Mouse (Mus musculus): ENCODE measurements at regions not wholly inside any gene's neighbourhood (a gene's known extent, or its start where the extent isn't known, plus 50 kb on each side); places are given as distances from the start of the nearest gene placed in this dataset.

DNA sequence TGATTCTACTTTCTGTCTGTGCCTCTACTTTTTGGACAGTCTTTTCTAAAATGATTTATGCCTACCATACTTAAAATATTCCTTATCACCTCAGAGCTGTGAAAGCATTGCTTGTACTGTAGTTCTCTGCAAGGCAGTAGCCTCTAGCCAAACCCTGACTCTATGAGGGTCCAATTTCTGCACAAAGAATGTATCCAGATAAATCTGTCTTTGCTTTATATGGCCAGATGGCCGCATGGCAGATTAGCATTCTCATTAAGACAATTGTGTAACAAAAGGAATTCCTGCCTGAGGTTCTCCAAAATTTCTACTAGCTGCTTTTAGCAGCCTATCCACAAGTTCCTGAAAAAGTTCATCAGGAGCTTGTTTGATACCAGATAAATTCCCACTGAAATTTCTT, 4757.4 kb downstream of the 9330182O14Rik start:
- Histone ChIP-seq H3K9ac (no peak overlapping the region), H3K27me3 (ENCODE audit: control insufficient read depth, insufficient read depth, low read length) (no peaks in the 10 kb centered on the region), H3K27ac (no peak overlapping the region), H3K9me3 (ENCODE audit: control insufficient read depth, low read length) (no peaks in the 10 kb centered on the region), H3K4me2 (replicated peaks) (no peak overlapping the region), H3K36me3 (replicated peaks; ENCODE audit: control insufficient read depth, insufficient read depth) (no peaks in the 10 kb centered on the region), H3K4me3 (replicated peaks; ENCODE audit: low read length) (no peak overlapping the region), H3K4me1 (replicated peaks; ENCODE audit: control insufficient read depth, insufficient read depth, low read length) (no peaks in the 10 kb centered on the region)
- no peak for ATAC-seq (ENCODE audit: low FRiP score)
- DNase-seq (ENCODE audit: low spot score), result no peak
- 44% methylated on average over 1 of the region's 1 CpGs for WGBS

DNA sequence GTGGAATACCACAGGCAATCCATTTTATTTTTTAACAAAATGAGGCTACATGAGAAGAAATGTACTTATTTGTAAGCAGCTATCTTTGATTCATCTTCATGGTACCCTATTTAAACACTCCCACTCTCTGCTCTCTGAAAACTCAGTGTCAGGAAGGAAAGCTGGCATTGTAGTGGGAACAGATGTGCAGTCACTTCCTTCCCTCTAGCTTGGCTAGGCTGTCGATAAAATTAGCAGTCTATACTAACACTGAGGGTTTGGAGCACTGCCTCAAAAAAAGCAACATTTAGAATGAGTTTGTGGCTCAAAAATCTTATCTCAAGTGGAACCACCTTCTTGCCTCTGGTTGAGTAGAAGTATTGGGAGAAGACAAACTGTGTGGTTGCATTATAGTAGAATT, 4762.1 kb downstream of the 9330182O14Rik start:
- H3K9ac ChIP-seq, result no peak overlapping the region
- no peak overlapping the region for H3K4me2 ChIP-seq (replicated peaks)
- no peak overlapping the region for H3K4me3 ChIP-seq (replicated peaks; ENCODE audit: low read length)
- H3K27ac ChIP-seq, result no peak overlapping the region
- ATAC-seq (ENCODE audit: low FRiP score) (no peak), DNase-seq (ENCODE audit: low spot score) (no peak)
- WGBS, result 69% methylated on average over 1 of the region's 1 CpGs
- H3K4me1 ChIP-seq (replicated peaks; ENCODE audit: control insufficient read depth, insufficient read depth, low read length), result no peaks in the 10 kb centered on the region
- no peaks in the 10 kb centered on the region for H3K9me3 ChIP-seq (ENCODE audit: control insufficient read depth, low read length)
- H3K27me3 ChIP-seq (ENCODE audit: control insufficient read depth, insufficient read depth, low read length), result no peaks in the 10 kb centered on the region
- H3K36me3 ChIP-seq (replicated peaks; ENCODE audit: control insufficient read depth, insufficient read depth), result no peaks in the 10 kb centered on the region

DNA sequence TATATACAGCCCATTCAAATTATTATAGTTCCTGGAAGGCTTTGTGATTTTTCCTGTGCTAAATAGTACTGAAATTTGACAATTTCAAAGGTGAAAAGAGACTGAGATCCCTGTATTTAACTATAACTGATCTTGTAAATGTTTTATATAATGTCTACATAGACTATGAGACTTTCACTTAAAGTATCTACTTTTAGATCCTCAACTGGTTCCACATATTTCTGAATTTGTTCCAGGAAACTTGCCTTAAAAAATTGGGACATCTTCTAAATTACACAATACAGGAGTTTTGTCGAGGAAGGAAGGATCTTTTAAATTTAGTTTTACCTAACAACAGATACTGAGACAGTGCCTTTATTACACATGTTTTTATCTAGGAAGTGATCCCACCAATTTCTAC, 4763.4 kb downstream of the 9330182O14Rik start:
- ATAC-seq (ENCODE audit: low FRiP score) (no peak), DNase-seq (ENCODE audit: low spot score) (no peak)
- Histone ChIP-seq H3K27ac (no peak overlapping the region), H3K4me3 (replicated peaks; ENCODE audit: low read length) (no peak overlapping the region), H3K36me3 (replicated peaks; ENCODE audit: control insufficient read depth, insufficient read depth) (no peaks in the 10 kb centered on the region), H3K27me3 (ENCODE audit: control insufficient read depth, insufficient read depth, low read length) (no peaks in the 10 kb centered on the region), H3K4me2 (replicated peaks) (no peak overlapping the region), H3K4me1 (replicated peaks; ENCODE audit: control insufficient read depth, insufficient read depth, low read length) (no peaks in the 10 kb centered on the region), H3K9ac (no peak overlapping the region), H3K9me3 (ENCODE audit: control insufficient read depth, low read length) (no peaks in the 10 kb centered on the region)
- WGBS, result 86% methylated on average over 1 of the region's 1 CpGs

DNA sequence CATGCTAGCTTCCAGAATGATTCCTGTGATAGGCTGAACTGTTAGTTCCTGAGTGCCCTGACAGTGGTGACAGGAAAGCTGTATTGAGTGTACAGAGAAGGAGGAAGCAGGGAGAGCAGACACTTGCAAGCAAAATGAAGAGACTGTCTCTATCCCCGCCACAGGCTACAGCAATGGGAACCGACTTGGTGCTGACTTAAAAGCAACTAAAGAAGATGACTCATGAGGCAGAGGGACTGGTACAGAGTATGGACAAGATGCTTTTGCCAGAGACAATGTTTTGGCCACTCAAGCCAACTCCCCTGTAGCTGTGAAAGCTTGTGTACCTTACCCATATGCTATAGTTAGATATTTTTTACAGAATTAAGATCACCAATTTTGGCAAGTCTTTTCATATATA, 4773.0 kb downstream of the 9330182O14Rik start:
- H3K36me3 ChIP-seq (replicated peaks; ENCODE audit: control insufficient read depth, insufficient read depth), result no peaks in the 10 kb centered on the region
- no peaks in the 10 kb centered on the region for H3K4me1 ChIP-seq (replicated peaks; ENCODE audit: control insufficient read depth, insufficient read depth, low read length)
- H3K9me3 ChIP-seq (ENCODE audit: control insufficient read depth, low read length), result no peaks in the 10 kb centered on the region
- no peak overlapping the region for H3K4me3 ChIP-seq (replicated peaks; ENCODE audit: low read length)
- H3K27me3 ChIP-seq (ENCODE audit: control insufficient read depth, insufficient read depth, low read length), result no peaks in the 10 kb centered on the region
- H3K27ac ChIP-seq, result no peak overlapping the region
- DNase-seq (ENCODE audit: low spot score), result no peak
- no peak overlapping the region for H3K4me2 ChIP-seq (replicated peaks)
- ATAC-seq (ENCODE audit: low FRiP score), result no peak
- WGBS, result 84% methylated on average over 2 of the region's 2 CpGs
- H3K9ac ChIP-seq, result no peak overlapping the region

DNA sequence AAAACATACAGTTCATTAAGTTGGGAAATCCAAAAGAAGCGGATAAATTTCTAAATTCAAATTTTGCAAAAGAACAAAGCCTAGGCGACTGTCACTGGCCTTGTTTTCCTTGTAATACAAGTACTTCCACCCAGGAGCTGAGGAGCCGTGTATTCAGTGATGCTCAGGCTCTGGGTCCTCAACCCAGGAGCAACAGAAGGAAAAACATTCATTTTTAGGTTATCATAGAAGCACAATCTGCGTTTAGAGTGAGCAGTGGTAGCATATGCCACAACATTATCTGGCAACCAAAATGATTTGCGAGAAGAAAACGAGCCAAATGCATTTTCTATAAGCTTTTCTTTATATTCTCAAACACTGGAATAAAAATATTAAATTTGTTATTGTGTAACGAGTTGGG, 4779.3 kb downstream of the 9330182O14Rik start:
- no peaks in the 10 kb centered on the region for H3K9me3 ChIP-seq (ENCODE audit: control insufficient read depth, low read length)
- H3K4me1 ChIP-seq (replicated peaks; ENCODE audit: control insufficient read depth, insufficient read depth, low read length), result no peaks in the 10 kb centered on the region
- ATAC-seq (ENCODE audit: low FRiP score), result no peak
- H3K9ac ChIP-seq, result no peak overlapping the region
- H3K27ac ChIP-seq, result no peak overlapping the region
- H3K4me2 ChIP-seq (replicated peaks), result no peak overlapping the region
- 87% methylated on average over 7 of the region's 7 CpGs for WGBS
- no peaks in the 10 kb centered on the region for H3K27me3 ChIP-seq (ENCODE audit: control insufficient read depth, insufficient read depth, low read length)
- no peak for DNase-seq (ENCODE audit: low spot score)
- H3K36me3 ChIP-seq (replicated peaks; ENCODE audit: control insufficient read depth, insufficient read depth), result no peaks in the 10 kb centered on the region
- H3K4me3 ChIP-seq (replicated peaks; ENCODE audit: low read length), result no peak overlapping the region

DNA sequence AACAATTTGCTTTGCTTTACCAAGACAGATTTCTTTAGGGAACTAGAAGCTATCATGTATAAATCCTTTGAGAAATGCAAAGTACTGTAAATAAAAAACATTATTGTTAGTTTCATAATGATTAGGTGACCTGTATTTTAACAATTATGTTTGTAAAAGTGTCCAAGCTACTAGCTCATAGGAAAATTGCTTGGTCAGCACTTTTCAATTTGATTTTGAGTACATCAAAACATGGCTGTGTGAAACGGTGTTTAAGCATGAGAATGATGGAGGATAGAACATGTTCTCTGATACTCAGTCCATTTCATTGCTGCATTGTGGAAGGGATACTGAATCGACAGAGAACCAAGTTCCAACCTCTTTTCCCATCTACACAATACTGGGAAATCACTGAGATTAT, 4780.8 kb downstream of the 9330182O14Rik start:
- H3K36me3 ChIP-seq (replicated peaks; ENCODE audit: control insufficient read depth, insufficient read depth), result no peaks in the 10 kb centered on the region
- DNase-seq (ENCODE audit: low spot score) (no peak), ATAC-seq (ENCODE audit: low FRiP score) (no peak)
- H3K4me1 ChIP-seq (replicated peaks; ENCODE audit: control insufficient read depth, insufficient read depth, low read length), result no peaks in the 10 kb centered on the region
- 83% methylated on average over 2 of the region's 2 CpGs for WGBS
- no peak overlapping the region for H3K9ac ChIP-seq
- no peak overlapping the region for H3K4me2 ChIP-seq (replicated peaks)
- no peaks in the 10 kb centered on the region for H3K9me3 ChIP-seq (ENCODE audit: control insufficient read depth, low read length)
- no peak overlapping the region for H3K27ac ChIP-seq
- no peaks in the 10 kb centered on the region for H3K27me3 ChIP-seq (ENCODE audit: control insufficient read depth, insufficient read depth, low read length)
- H3K4me3 ChIP-seq (replicated peaks; ENCODE audit: low read length), result no peak overlapping the region

DNA sequence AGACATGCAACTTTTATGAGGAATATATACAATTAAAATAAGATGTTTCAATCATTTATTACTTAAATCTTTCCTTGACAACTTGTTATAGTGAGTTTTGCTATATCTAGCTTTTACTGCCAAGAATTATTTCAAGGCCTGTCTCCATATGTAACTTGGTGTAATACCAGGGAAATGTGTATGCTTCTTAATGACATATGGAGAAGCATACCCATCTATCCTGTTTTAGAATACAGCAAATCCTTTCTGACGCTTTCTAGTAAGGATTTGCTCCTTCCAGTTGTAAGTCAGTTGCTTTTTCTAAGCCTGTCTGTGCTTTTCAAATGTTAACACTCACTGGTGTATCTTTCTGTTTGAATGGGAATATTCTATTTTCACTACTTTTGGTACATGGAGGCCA, 4782.3 kb downstream of the 9330182O14Rik start:
- H3K27ac ChIP-seq, result no peak overlapping the region
- H3K36me3 ChIP-seq (replicated peaks; ENCODE audit: control insufficient read depth, insufficient read depth), result no peaks in the 10 kb centered on the region
- H3K4me1 ChIP-seq (replicated peaks; ENCODE audit: control insufficient read depth, insufficient read depth, low read length), result no peaks in the 10 kb centered on the region
- no peak overlapping the region for H3K4me2 ChIP-seq (replicated peaks)
- no peaks in the 10 kb centered on the region for H3K27me3 ChIP-seq (ENCODE audit: control insufficient read depth, insufficient read depth, low read length)
- DNase-seq (ENCODE audit: low spot score) (no peak), ATAC-seq (ENCODE audit: low FRiP score) (no peak)
- H3K9ac ChIP-seq, result no peak overlapping the region
- 94% methylated on average over 1 of the region's 1 CpGs for WGBS
- H3K4me3 ChIP-seq (replicated peaks; ENCODE audit: low read length), result no peak overlapping the region
- H3K9me3 ChIP-seq (ENCODE audit: control insufficient read depth, low read length), result no peaks in the 10 kb centered on the region

DNA sequence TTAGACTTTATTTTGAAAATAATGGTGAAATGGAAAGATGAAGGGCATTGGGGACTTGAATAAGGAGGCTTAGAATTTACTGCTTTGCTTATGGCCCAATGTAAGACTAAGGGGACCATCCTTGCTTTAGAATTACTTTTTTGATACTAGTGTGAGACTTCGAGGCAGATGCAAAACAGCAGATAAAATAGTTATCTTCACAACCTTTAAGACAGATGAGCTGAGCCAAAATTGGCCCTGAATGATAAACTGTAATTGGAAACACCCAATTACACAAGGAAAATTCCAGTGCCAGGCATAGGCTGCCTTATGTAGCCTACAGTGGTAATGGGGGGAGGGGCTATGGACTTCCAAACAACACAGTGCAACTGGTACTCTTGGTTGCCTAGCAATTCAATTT, 4790.5 kb downstream of the 9330182O14Rik start:
- ATAC-seq (ENCODE audit: low FRiP score) (no peak), DNase-seq (ENCODE audit: low spot score) (no peak)
- WGBS, result 95% methylated on average over 1 of the region's 1 CpGs
- Histone ChIP-seq H3K27ac (no peak overlapping the region), H3K9me3 (ENCODE audit: control insufficient read depth, low read length) (no peaks in the 10 kb centered on the region), H3K36me3 (replicated peaks; ENCODE audit: control insufficient read depth, insufficient read depth) (no peaks in the 10 kb centered on the region), H3K9ac (no peak overlapping the region), H3K27me3 (ENCODE audit: control insufficient read depth, insufficient read depth, low read length) (no peaks in the 10 kb centered on the region), H3K4me2 (replicated peaks) (no peak overlapping the region), H3K4me1 (replicated peaks; ENCODE audit: control insufficient read depth, insufficient read depth, low read length) (no peaks in the 10 kb centered on the region), H3K4me3 (replicated peaks; ENCODE audit: low read length) (no peak overlapping the region)

DNA sequence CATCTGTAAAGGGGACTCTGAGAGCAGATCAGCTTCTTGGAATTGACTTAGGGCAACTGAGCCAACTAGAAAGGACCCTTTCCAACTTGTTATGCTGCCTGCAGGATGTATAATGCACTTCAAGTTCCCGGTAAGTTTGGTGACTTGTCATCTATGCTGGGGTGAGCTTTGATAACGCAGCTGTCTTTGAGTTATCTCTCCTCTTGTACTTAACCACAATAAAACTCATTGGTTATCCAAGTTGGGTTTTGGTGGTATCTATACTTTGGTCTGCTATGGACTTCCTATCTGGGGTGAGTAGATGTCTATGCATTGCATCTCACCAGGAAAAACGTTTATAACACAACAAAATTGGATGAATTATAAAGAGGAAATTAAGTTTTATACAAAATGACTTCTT, 4792.9 kb downstream of the 9330182O14Rik start:
- H3K9me3 ChIP-seq (ENCODE audit: control insufficient read depth, low read length), result no peaks in the 10 kb centered on the region
- no peak overlapping the region for H3K4me2 ChIP-seq (replicated peaks)
- WGBS, result 91% methylated on average over 3 of the region's 3 CpGs
- H3K4me3 ChIP-seq (replicated peaks; ENCODE audit: low read length), result no peak overlapping the region
- no peak overlapping the region for H3K27ac ChIP-seq
- ATAC-seq (ENCODE audit: low FRiP score), result no peak
- no peaks in the 10 kb centered on the region for H3K36me3 ChIP-seq (replicated peaks; ENCODE audit: control insufficient read depth, insufficient read depth)
- no peaks in the 10 kb centered on the region for H3K27me3 ChIP-seq (ENCODE audit: control insufficient read depth, insufficient read depth, low read length)
- no peak overlapping the region for H3K9ac ChIP-seq
- no peak for DNase-seq (ENCODE audit: low spot score)
- H3K4me1 ChIP-seq (replicated peaks; ENCODE audit: control insufficient read depth, insufficient read depth, low read length), result no peaks in the 10 kb centered on the region

DNA sequence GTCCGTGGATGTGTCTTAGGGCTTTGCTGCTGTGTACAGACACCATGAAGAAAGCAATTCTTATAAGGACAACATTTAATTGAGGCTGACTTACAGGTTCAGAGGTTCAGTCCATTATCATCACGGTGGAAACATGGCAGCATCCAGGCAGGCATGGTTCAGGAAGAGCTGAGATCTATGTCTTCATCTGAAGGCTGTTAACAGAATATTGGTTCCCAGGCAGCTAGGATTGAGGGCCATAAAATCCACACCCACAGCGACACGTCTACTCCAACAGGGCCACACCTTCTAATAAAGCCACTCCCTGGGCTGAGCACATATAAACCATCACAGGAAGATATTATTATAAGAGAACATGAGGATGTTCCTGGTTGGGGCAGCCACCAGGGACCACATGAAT, 4814.5 kb downstream of the 9330182O14Rik start:
- Histone ChIP-seq H3K27me3 (ENCODE audit: control insufficient read depth, insufficient read depth, low read length) (no peaks in the 10 kb centered on the region), H3K27ac (no peak overlapping the region), H3K4me3 (replicated peaks; ENCODE audit: low read length) (no peak overlapping the region), H3K36me3 (replicated peaks; ENCODE audit: control insufficient read depth, insufficient read depth) (no peaks in the 10 kb centered on the region), H3K9me3 (ENCODE audit: control insufficient read depth, low read length) (no peaks in the 10 kb centered on the region), H3K4me2 (replicated peaks) (no peak overlapping the region), H3K9ac (no peak overlapping the region), H3K4me1 (replicated peaks; ENCODE audit: control insufficient read depth, insufficient read depth, low read length) (no peaks in the 10 kb centered on the region)
- WGBS, result 92% methylated on average over 4 of the region's 4 CpGs
- ATAC-seq (ENCODE audit: low FRiP score) (0 out of 2 replicates have a peak, but pooled peaks have one; percentile 34), DNase-seq (ENCODE audit: low spot score) (no peak)
